ENCODE assay signal across 19 mouse cellular contexts in genomic region chr11:61852916-61853315, GRCm38 (mm10). TPM values are rescaled to one million over a fixed set of nuclear protein-coding genes. Genes with fewer than 3 reads are reported as not detected.
DNase-seq lines count a peak whose midpoint lies in the region; ATAC-seq and TF ChIP-seq lines count a peak whose summit lies in the region.
"Had no signal": no experiment of that assay in that cellular context is flagged by ENCODE, and none has a peak within 500 bp of the region (broad histone marks: within the 10 kb centered on the region; RNA-seq: fewer than 3 reads in every experiment).

No protein-coding gene starts in this region.

- no peak for DNase-seq in embryonic facial prominence, embryonic 10.5 days (ENCODE audit: low spot score)
- no peak for DNase-seq in layer of hippocampus, adult 2 months (ENCODE audit: low spot score in 2 of 2)
- no peak for DNase-seq in layer of hippocampus, postnatal 14 days (ENCODE audit: low spot score in 2 of 2)
- no peak for DNase-seq in midbrain, postnatal 0 days (ENCODE audit: low spot score)
- no peak for DNase-seq in lung, postnatal 25 days (ENCODE audit: low spot score)
- no peak for DNase-seq in kidney, adult 2 months
- DNase-seq: cerebellum, adult 11 months; cerebellum, postnatal 36 days; heart, postnatal 36 days; layer of hippocampus, adult 9-11 months; lung, adult 2 months; thymus, adult 2 months had no signal

- H3K9me3 ChIP-seq in embryonic facial prominence, embryonic 13.5 days = no peaks in the 10 kb centered on the region
- H3K9me3 ChIP-seq in embryonic facial prominence, embryonic 10.5 days = no peaks in the 10 kb centered on the region
- no peaks in the 10 kb centered on the region for H3K9me3 ChIP-seq in hindbrain, embryonic 16.5 days (ENCODE audit: control insufficient read depth, low read length)
- H3K9me3 ChIP-seq in midbrain, postnatal 0 days (ENCODE audit: low read length) = no peaks in the 10 kb centered on the region
- H3K9me3 ChIP-seq: G1E; stomach, embryonic 15.5 days had no signal

- no peak for TF ChIP-seq POLR2A in kidney, adult 2 months (IDR thresholded peaks at IDR 0.05; ENCODE audit: low read depth, low read length)

- H3K27ac ChIP-seq in embryonic facial prominence, embryonic 13.5 days = no peak overlapping the region
- no peak overlapping the region for H3K27ac ChIP-seq in embryonic facial prominence, embryonic 10.5 days (replicated peaks)
- H3K27ac ChIP-seq in layer of hippocampus, adult 2 months = no peak overlapping the region
- no peak overlapping the region for H3K27ac ChIP-seq in hindbrain, embryonic 16.5 days (ENCODE audit: low read depth, low read length)
- no peak overlapping the region for H3K27ac ChIP-seq in midbrain, postnatal 0 days (ENCODE audit: low read depth, low read length)
- no peak overlapping the region for H3K27ac ChIP-seq in kidney, adult 2 months (ENCODE audit: insufficient read depth, low read depth, low read length)
- H3K27ac ChIP-seq: kidney, postnatal 0 days; stomach, embryonic 15.5 days had no signal

- peaks cover 8% of the 10 kb centered on the region; the same call in 1 of the 2 replicates for H3K36me3 ChIP-seq in embryonic facial prominence, embryonic 13.5 days
- H3K36me3 ChIP-seq in embryonic facial prominence, embryonic 10.5 days (replicated peaks) = peaks cover 8% of the 10 kb centered on the region; the same call in 1 of the 2 replicates
- no peaks in the 10 kb centered on the region for H3K36me3 ChIP-seq in hindbrain, embryonic 16.5 days (ENCODE audit: control insufficient read depth, insufficient read depth, low read length)
- H3K36me3 ChIP-seq in midbrain, postnatal 0 days (ENCODE audit: insufficient read depth, low read length) = no peaks in the 10 kb centered on the region
- H3K36me3 ChIP-seq in kidney, adult 2 months (ENCODE audit: control insufficient read depth, insufficient read depth, low read length) = no peaks in the 10 kb centered on the region
- H3K36me3 ChIP-seq: stomach, embryonic 15.5 days had no signal

- H3K4me1 ChIP-seq in embryonic facial prominence, embryonic 13.5 days = peaks cover 5% of the 10 kb centered on the region
- peaks cover 21% of the 10 kb centered on the region for H3K4me1 ChIP-seq in embryonic facial prominence, embryonic 10.5 days
- peaks cover 18% of the 10 kb centered on the region for H3K4me1 ChIP-seq in hindbrain, embryonic 16.5 days (ENCODE audit: control insufficient read depth, insufficient read depth, low read depth, low read length)
- H3K4me1 ChIP-seq in midbrain, postnatal 0 days (ENCODE audit: insufficient read depth, low read length) = peaks cover 5% of the 10 kb centered on the region; the same call in 1 of the 2 replicates
- H3K4me1 ChIP-seq in kidney, adult 2 months (ENCODE audit: control insufficient read depth, insufficient read depth, low read length) = no peaks in the 10 kb centered on the region; the same call in 1 of the 2 replicates
- H3K4me1 ChIP-seq: stomach, embryonic 15.5 days had no signal

- no peak overlapping the region for H3K9ac ChIP-seq in embryonic facial prominence, embryonic 13.5 days
- H3K9ac ChIP-seq in hindbrain, embryonic 16.5 days (ENCODE audit: low read depth, low read length) = no peak overlapping the region
- no peak overlapping the region for H3K9ac ChIP-seq in midbrain, postnatal 0 days (replicated peaks; ENCODE audit: low read length, poor library complexity, severe bottlenecking)
- H3K9ac ChIP-seq: stomach, embryonic 15.5 days had no signal

- H3K4me2 ChIP-seq in embryonic facial prominence, embryonic 13.5 days = peak overlapping the region; percentile 27
- H3K4me2 ChIP-seq in hindbrain, embryonic 16.5 days (ENCODE audit: low read length) = peak overlapping the region; percentile 39
- peak overlapping the region; percentile 34 for H3K4me2 ChIP-seq in midbrain, postnatal 0 days (ENCODE audit: low read depth, low read length, poor library complexity, severe bottlenecking)
- H3K4me2 ChIP-seq: stomach, embryonic 15.5 days had no signal

- H3K27me3 ChIP-seq in embryonic facial prominence, embryonic 13.5 days = no peaks in the 10 kb centered on the region
- H3K27me3 ChIP-seq in embryonic facial prominence, embryonic 10.5 days (replicated peaks; ENCODE audit: low read depth, poor library complexity, severe bottlenecking) = no peaks in the 10 kb centered on the region
- no peaks in the 10 kb centered on the region for H3K27me3 ChIP-seq in hindbrain, embryonic 16.5 days (replicated peaks; ENCODE audit: control insufficient read depth, insufficient read depth, low read length)
- H3K27me3 ChIP-seq in midbrain, postnatal 0 days (ENCODE audit: insufficient read depth, low read length) = no peaks in the 10 kb centered on the region
- no peaks in the 10 kb centered on the region for H3K27me3 ChIP-seq in kidney, adult 2 months (replicated peaks; ENCODE audit: control insufficient read depth, insufficient read depth, low read length)
- H3K27me3 ChIP-seq: stomach, embryonic 15.5 days had no signal

- TF ChIP-seq CTCF in layer of hippocampus, adult 2 months (conservative IDR thresholded peaks at IDR 0.05) = no peak
- TF ChIP-seq CTCF in midbrain, postnatal 0 days (IDR thresholded peaks at IDR 0.05) = no peak
- TF ChIP-seq CTCF in kidney, adult 2 months (conservative IDR thresholded peaks at IDR 0.05; ENCODE audit: insufficient read depth, insufficient read length, low read depth, low read length) = no peak

- H3K4me3 ChIP-seq in embryonic facial prominence, embryonic 13.5 days = no peak overlapping the region
- no peak overlapping the region for H3K4me3 ChIP-seq in embryonic facial prominence, embryonic 10.5 days
- H3K4me3 ChIP-seq in layer of hippocampus, adult 2 months = peak overlapping the region; percentile 95
- no peak overlapping the region; the same call in 1 of the 2 replicates for H3K4me3 ChIP-seq in hindbrain, embryonic 16.5 days (ENCODE audit: low read length)
- no peak overlapping the region for H3K4me3 ChIP-seq in midbrain, postnatal 0 days (ENCODE audit: low read depth, low read length)
- no peak overlapping the region for H3K4me3 ChIP-seq in kidney, adult 2 months (ENCODE audit: insufficient read depth, low read depth, low read length)
- H3K4me3 ChIP-seq: stomach, embryonic 15.5 days had no signal

- no peak for ATAC-seq in embryonic facial prominence, embryonic 13.5 days (ENCODE audit: insufficient number of reproducible peaks, insufficient read depth, low FRiP score, low TSS enrichment, low read depth)
- ATAC-seq in hindbrain, embryonic 16.5 days = no peak
- no peak for ATAC-seq in midbrain, postnatal 0 days (ENCODE audit: low FRiP score)
- ATAC-seq: CD4-positive, CD25-positive, alpha-beta regulatory T cell, adult 4 months; intestine, embryonic 16.5 days had no signal

RNA-seq across cellular contexts. Expression of gene Ulk2, which starts 2.0 kb away (rescaled TPM):
- 16.7 and 20.3 TPM in 2 replicates for polyA plus RNA-seq in embryonic facial prominence, embryonic 13.5 days (2015; fragmentation: Nextera tagmentation; extraction: Ambion mirVana)
- polyA plus RNA-seq in embryonic facial prominence, embryonic 10.5 days (2016; fragmentation: Nextera tagmentation; extraction: Ambion mirVana) = 11.5 and 12.6 TPM in 2 replicates
- 10 to 100 TPM; 71.2 to 74.3 TPM for total RNA-seq in layer of hippocampus, adult 2 months (2021)
- 10 to 100 TPM; 88.6 to 92.1 TPM for total RNA-seq in layer of hippocampus, postnatal 14 days (2021)
- polyA plus RNA-seq in hindbrain, embryonic 16.5 days (2015; fragmentation: Nextera tagmentation; extraction: Ambion mirVana) = 31.1 and 39.5 TPM in 2 replicates
- total RNA-seq in midbrain, postnatal 0 days (2014; rRNA removed) = 151 and 154 TPM in 2 replicates
- polyA plus RNA-seq in midbrain, postnatal 0 days (2015; fragmentation: Nextera tagmentation; extraction: Ambion mirVana) = 35.5 and 38.2 TPM in 2 replicates
- 47.6 and 54.7 TPM in 2 replicates for polyA plus RNA-seq in kidney, adult 2 months (2012; rRNA removed)
